Mouse (Mus musculus) lung, adult 2 months (tissue): Measurements from ENCODE around the gene Naip2.
"Not testable (repeated sequence)": the region's sequence is repeated elsewhere in the genome, so short reads cannot be mapped to it uniquely, and the experiment has no call there.

ENCODE experiments used
- CTCF ChIP-seq: fragments of 200-500 bp; IDR thresholded peaks from 2 replicates; pipeline ENCODE4 v1.5.1; 2011; ENCODE audit warnings: mild to moderate bottlenecking, low read length, control low read depth; ENCODE audit not compliant: insufficient read depth
- POLR2A ChIP-seq: fragments of 200-500 bp; IDR thresholded peaks from 2 replicates; pipeline ENCODE4 v1.6.1; 2011; ENCODE audit warnings: low read depth, mild to moderate bottlenecking, control low read depth, low read length, borderline replicate concordance; ENCODE audit errors: extremely low read depth

- not testable (repeated sequence) for TF ChIP-seq CTCF, POLR2A
Measured at GRCm38 (mm10) chr13:100174360-100174759, 27.5 kb downstream of the Naip2 start.
